Mouse (Mus musculus): Measurements from ENCODE around the gene a. TPM values are rescaled to one million over a fixed set of nuclear protein-coding genes. Genes with fewer than 3 reads are reported as not detected.
"Not testable (repeated sequence)": the region's sequence is repeated elsewhere in the genome, so short reads cannot be mapped to it uniquely, and the experiment has no call there.

The a gene
- polyA plus RNA-seq, 1 experiment from 2014 or later: 0.36 TPM

DNA sequence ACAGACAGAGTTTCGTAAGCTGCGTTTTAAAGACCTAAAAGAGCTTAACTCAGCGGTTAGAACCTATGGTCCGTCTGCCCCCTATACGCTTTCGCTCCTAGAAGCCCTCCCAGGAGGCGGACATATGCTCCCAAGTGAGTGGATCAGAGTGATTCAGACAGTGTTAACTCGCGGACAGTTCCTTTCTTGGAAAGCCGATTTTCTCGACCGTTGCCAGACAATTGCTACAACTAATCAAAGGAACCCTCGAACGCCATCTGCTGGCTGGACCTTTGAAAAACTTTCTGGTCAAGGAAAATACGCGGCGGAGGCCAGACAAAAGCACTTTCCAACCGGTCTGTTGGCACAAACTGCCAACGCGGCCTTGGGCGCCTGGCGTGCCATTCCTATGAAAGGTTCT is 228.5 kb downstream of the a start:
- Histone ChIP-seq H3K9ac (peak overlapping the region; percentile 34), H3K27ac (peak overlapping the region; percentile 39), H3K9me3 (replicated peaks) (no peaks in the 10 kb centered on the region), H3K4me3 (peak overlapping the region; percentile 58), H3K4me2 (peak overlapping the region; percentile 90), H3K27me3 (replicated peaks) (peaks cover 30% of the 10 kb centered on the region), H3K4me1 (peaks cover 17% of the 10 kb centered on the region), H3K36me3 (no peaks in the 10 kb centered on the region)
- 1% methylated on average over 22 of the region's 22 CpGs for WGBS (ENCODE audit: insufficient replicate concordance)
- ATAC-seq: peak; percentile 72

DNA sequence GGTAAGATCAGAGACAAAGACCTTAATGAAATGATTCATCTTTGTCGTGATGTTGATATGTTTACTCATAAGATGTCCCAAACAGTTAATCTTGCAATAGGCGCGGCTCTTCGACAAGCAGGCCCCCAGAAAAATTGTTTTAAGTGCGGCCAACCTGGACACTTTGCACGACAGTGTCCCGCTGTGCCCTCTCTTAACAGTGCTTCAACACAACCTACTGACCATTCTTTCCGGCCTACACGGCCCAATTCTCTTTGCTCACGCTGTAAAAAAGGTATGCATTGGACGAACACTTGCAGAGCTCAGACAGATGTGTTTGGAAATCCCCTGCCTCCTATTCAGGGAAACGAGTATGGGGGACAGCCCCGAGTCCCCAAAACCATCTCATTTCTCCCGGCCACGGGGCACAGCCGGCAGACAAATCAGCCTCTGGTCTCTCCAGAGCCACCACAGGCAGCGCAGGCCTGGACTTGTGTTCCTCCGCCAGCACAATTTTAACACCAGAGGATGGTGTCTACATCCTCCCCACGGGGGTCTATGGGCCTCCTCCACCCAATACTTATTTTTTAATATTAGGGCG is 229.1 kb downstream of the a start:
- Histone ChIP-seq H3K4me1 (peaks cover 17% of the 10 kb centered on the region), H3K4me2 (peak overlapping the region; percentile 90), H3K27me3 (replicated peaks) (peaks cover 29% of the 10 kb centered on the region)
- H3K9me3 ChIP-seq (replicated peaks); H3K4me3 ChIP-seq; H3K9ac ChIP-seq; ATAC-seq; H3K36me3 ChIP-seq; H3K27ac ChIP-seq: not testable (repeated sequence)
- WGBS (ENCODE audit: insufficient replicate concordance): 39% methylated on average over 20 of the region's 20 CpGs

DNA sequence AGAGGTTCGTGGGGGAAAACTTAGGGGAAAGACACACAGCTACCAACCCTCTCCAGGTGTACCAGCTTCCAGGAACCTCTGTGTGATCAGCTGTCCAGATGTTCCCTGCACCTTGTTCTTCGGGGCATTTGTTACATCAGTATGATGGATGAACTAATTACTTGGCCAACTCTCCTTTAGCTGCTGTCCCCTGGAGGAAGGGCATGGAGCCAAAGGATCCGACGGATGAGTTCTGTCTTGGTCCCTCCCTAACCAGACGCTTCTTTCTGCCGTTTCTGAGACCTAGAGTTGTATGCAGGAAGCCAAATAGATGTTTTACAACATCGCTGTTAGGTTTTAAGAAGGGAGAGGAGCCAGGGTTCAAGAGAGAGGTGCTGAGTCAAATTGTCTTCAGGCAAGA is 239.6 kb downstream of the a start:
- Histone ChIP-seq H3K27ac (no peak overlapping the region), H3K4me1 (no peaks in the 10 kb centered on the region), H3K9me3 (replicated peaks) (no peaks in the 10 kb centered on the region), H3K36me3 (no peaks in the 10 kb centered on the region), H3K27me3 (replicated peaks) (peaks cover 36% of the 10 kb centered on the region), H3K4me3 (no peak overlapping the region), H3K9ac (no peak overlapping the region), H3K4me2 (no peak overlapping the region)
- WGBS (ENCODE audit: insufficient replicate concordance): 57% methylated on average over 7 of the region's 7 CpGs
- ATAC-seq: no peak

DNA sequence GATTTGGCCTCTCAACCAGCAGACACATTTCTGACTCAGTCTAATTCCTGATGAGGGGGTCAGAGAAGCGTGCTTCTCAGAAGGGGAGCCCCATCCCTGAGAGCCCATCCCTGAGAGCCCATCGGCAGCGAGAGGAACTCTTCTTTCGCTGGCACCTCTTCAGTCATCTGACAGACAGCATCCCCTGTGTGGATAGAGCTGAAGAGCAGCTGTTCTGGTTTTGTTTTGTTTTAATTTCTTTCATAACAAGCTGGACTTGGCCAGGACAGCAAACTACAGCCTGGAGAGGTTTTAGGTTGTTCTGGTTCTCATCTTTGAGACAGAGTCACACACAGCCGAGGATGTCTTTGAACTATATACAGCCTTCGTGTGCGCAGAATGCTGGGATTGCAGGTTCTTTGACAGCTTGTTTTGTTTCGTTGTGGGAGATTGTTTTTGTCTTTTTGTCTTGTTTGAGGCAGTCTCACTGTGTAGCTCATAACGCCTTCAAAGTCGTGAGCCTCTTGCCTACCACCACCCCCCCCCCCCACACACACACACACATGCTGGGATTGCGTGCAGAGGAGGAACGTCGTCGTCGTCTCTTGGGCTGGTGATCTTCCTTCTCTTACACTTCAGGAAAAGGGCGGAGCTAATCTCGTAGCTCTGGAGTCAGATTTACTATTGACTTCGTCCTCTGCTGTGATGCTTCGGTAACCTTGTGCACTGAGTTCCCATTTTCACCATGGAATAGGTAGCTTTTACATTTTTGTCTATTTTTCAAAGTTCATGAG is 241.9 kb downstream of the a start:
- Histone ChIP-seq H3K9me3 (replicated peaks) (no peaks in the 10 kb centered on the region), H3K9ac (no peak overlapping the region), H3K27me3 (replicated peaks) (peaks cover 46% of the 10 kb centered on the region), H3K4me2 (no peak overlapping the region), H3K27ac (no peak overlapping the region), H3K36me3 (no peaks in the 10 kb centered on the region), H3K4me1 (no peaks in the 10 kb centered on the region), H3K4me3 (no peak overlapping the region)
- ATAC-seq: no peak
- 27% methylated on average over 19 of the region's 19 CpGs for WGBS (ENCODE audit: insufficient replicate concordance)

DNA sequence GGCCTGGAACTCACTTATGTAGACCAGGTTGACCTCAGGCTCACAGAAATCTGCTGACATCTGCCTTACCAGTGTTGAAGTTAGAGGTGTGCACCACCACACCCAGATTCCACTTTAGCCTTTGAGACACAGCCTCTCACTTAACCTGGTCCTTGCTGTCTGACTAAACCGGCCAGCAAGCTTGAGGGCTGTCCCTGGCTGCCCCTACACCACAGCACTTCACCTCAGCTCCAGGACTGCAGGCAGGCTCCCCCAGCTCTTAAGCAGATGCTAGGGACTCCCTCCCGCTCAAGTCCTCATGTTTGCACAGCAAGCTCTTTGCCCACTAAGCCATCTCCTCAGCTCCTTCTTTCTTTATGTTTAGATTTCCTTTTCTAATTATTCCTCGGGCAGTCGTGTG is 248.8 kb downstream of the a start:
- Histone ChIP-seq H3K4me3 (no peak overlapping the region), H3K4me1 (no peaks in the 10 kb centered on the region), H3K9me3 (replicated peaks) (no peaks in the 10 kb centered on the region), H3K27me3 (replicated peaks) (peaks cover 31% of the 10 kb centered on the region), H3K27ac (no peak overlapping the region), H3K4me2 (no peak overlapping the region), H3K9ac (no peak overlapping the region), H3K36me3 (no peaks in the 10 kb centered on the region)
- ATAC-seq: no peak
- 66% methylated on average over 4 of the region's 4 CpGs for WGBS (ENCODE audit: insufficient replicate concordance)

DNA sequence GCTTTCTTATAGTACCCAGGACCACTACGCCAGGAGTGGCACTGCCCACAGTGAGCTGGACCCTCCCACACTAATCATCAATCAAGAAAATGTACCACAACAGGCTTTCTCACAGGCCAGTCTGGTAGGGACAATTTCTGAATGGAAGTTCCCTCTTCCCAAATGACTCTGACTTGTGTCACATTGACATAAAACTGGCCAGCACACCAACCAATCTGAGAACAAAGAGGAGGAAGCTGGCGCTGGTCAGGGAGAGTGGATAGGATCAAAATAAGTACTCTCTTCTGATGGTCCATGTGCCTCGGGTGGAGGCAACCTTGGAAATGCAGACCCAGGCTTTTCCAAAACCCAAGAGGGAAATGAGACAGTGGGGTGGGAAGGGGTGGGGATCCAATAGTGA is 253.3 kb downstream of the a start:
- 59% methylated on average over 3 of the region's 3 CpGs for WGBS (ENCODE audit: insufficient replicate concordance)
- Histone ChIP-seq H3K27ac (no peak overlapping the region), H3K4me1 (no peaks in the 10 kb centered on the region), H3K4me3 (no peak overlapping the region), H3K36me3 (no peaks in the 10 kb centered on the region), H3K4me2 (no peak overlapping the region), H3K9me3 (replicated peaks) (no peaks in the 10 kb centered on the region), H3K27me3 (replicated peaks) (peaks cover 20% of the 10 kb centered on the region; the same call in 1 of the 2 replicates), H3K9ac (no peak overlapping the region)
- ATAC-seq: no peak

DNA sequence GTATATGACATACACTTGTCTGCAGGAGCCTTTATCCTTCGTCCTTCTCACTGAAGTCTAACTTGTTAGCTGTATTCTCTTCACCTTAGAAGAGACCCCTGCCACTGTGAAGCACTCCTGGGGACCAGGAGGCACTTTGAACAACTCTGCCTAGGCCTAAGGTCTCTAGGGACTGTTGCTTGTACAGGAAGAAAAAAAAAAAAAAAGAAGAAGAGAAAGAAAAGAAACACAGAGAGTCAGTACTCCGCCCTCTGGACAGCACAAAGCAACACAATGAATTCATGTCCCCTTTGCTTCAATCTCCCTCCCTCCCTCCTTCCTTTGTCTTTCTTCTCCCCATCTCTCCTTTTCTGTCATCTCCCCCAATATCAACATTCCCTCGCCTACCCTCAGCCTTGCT is 253.9 kb downstream of the a start:
- Histone ChIP-seq H3K4me1 (peaks cover 2% of the 10 kb centered on the region), H3K36me3 (no peaks in the 10 kb centered on the region), H3K9me3 (replicated peaks) (no peaks in the 10 kb centered on the region), H3K4me3 (no peak overlapping the region), H3K9ac (no peak overlapping the region), H3K27ac (no peak overlapping the region), H3K4me2 (no peak overlapping the region), H3K27me3 (replicated peaks) (peaks cover 20% of the 10 kb centered on the region; the same call in 1 of the 2 replicates)
- 55% methylated on average over 3 of the region's 3 CpGs for WGBS (ENCODE audit: insufficient replicate concordance)
- ATAC-seq: no peak

DNA sequence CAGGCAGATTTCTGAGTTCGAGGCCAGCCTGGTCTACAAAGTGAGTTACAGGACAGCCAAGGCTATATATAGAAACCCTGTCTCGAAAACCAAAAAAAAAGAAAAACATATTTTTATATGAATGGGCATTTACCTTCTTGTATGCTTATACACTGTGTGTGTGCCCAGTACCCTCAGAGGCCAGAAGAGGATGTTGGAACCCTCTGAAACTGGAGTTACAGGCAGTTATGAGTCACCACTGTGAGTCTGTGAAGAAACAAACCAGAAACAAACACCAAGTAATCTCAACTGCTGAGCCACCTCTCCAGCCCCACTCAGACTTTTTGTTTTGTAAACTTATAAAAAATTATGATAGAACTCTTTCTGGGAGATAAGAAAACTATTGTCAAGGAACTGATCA is 255.6 kb downstream of the a start:
- H3K36me3 ChIP-seq: no peaks in the 10 kb centered on the region
- H3K9ac ChIP-seq: no peak overlapping the region
- no peaks in the 10 kb centered on the region for H3K9me3 ChIP-seq (replicated peaks)
- H3K4me1 ChIP-seq: peaks cover 14% of the 10 kb centered on the region
- no peak overlapping the region for H3K4me3 ChIP-seq
- WGBS (ENCODE audit: insufficient replicate concordance): 66% methylated on average over 2 of the region's 2 CpGs
- ATAC-seq: no peak
- H3K4me2 ChIP-seq: no peak overlapping the region
- H3K27ac ChIP-seq: no peak overlapping the region
- H3K27me3 ChIP-seq (replicated peaks): peaks cover 20% of the 10 kb centered on the region; the same call in 1 of the 2 replicates

DNA sequence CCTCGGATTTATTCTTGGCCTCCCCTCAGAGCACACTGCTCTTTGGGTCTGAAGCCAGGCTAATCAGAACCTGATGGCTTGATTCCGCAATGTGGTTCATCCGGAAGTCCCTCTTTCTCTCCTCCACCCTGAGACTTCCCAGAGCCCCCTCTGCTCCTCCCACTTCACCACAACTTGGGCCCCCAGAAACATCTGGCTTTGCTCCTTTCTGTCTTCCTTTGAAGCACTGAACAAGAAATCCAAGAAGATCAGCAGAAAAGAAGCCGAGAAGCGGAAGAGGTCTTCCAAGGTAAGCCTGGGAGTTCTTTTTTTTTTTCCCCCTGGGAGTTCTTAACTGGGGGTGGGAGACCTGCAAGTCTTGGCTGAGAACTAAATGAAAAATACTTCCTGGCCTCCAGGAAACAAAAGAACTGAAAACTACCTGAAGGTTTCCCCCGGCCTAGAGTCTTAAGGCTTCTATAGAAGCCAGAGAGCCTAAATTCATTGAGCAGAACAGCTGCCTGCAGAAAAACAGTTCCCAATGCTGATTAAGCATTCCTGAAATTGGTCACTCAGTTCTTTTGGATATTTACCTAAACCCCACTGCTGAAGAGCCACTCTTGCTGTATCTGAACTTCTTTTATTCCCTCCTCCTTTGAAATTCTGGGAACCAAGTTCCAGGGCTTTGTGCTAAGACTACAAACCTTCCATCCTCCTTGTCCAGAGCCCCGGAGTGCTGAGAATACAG is 256.4 kb downstream of the a start:
- Histone ChIP-seq H3K9me3 (replicated peaks) (no peaks in the 10 kb centered on the region), H3K9ac (no peak overlapping the region), H3K27ac (no peak overlapping the region), H3K36me3 (no peaks in the 10 kb centered on the region), H3K4me2 (no peak overlapping the region), H3K27me3 (replicated peaks) (peaks cover 17% of the 10 kb centered on the region; the same call in 1 of the 2 replicates), H3K4me3 (no peak overlapping the region), H3K4me1 (peaks cover 22% of the 10 kb centered on the region)
- 65% methylated on average over 7 of the region's 7 CpGs for WGBS (ENCODE audit: insufficient replicate concordance)
- ATAC-seq: no peak

DNA sequence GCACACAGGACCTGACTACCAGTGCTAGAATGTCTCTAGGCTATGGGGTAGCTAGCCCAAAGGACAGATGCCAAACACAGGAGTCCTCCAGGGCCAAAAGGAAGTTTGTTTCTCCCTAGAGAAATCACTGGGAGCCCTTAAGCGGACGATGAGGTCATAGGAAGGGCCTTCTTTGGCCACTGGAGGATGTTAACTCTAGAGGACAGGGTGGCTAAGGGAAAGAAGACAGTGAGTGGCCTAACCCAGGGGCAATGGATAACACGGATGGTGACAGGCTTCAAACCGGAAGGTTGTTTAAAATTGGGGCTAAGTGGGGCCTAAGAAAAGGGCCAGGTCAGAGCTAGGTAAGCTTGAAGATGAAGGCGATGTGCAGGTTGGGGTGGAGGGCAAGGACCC is 258.9 kb downstream of the a start:
- no peaks in the 10 kb centered on the region for H3K36me3 ChIP-seq
- WGBS (ENCODE audit: insufficient replicate concordance): 27% methylated on average over 5 of the region's 5 CpGs
- H3K27me3 ChIP-seq (replicated peaks): peaks cover 8% of the 10 kb centered on the region; the same call in 1 of the 2 replicates
- ATAC-seq: peak; percentile 40
- H3K4me3 ChIP-seq: peak overlapping the region; percentile 63
- H3K9ac ChIP-seq: peak overlapping the region; percentile 78
- H3K4me1 ChIP-seq: peaks cover 24% of the 10 kb centered on the region
- H3K4me2 ChIP-seq: peak overlapping the region; percentile 90
- H3K27ac ChIP-seq: peak overlapping the region; percentile 78
- no peaks in the 10 kb centered on the region for H3K9me3 ChIP-seq (replicated peaks)

DNA sequence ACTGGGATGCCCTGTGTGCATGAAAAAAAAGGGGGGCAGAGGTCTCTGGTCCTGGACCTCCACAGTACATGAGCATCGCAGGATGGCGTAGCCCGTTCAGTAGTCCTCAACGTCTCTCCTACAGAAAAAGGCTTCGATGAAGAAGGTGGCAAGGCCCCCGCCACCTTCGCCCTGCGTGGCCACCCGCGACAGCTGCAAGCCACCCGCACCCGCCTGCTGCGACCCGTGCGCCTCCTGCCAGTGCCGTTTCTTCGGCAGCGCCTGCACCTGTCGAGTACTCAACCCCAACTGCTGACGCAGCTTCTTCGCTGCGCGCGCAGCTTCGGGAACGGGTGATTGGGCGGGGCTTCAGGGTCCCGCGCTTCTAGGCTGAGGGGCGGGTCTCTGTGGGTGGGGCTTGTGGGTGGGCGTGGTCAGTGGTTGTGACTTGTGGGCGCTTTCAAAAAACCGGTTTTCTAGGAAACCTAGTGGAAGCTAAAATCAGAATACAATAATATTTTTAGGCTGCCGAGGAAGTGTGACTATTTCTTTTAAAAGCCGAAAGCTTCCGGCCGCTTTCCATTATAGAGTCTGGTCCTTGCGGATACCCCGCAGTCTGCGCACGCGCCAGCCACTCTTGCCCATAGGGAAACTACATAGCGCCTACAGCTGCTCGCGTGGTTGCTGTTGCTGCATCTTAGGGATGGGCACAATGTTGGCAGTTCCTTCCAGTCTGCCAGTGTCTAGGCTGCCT is 259.5 kb downstream of the a start:
- 1% methylated on average over 45 of the region's 45 CpGs for WGBS (ENCODE audit: insufficient replicate concordance)
- 0 out of 2 replicates have a peak, but pooled peaks cover 3% of the 10 kb centered on the region for H3K27me3 ChIP-seq (replicated peaks)
- peak; percentile 94 for ATAC-seq
- peak overlapping the region; percentile 78 for H3K9ac ChIP-seq
- no peaks in the 10 kb centered on the region for H3K9me3 ChIP-seq (replicated peaks)
- H3K4me1 ChIP-seq: peaks cover 24% of the 10 kb centered on the region
- no peaks in the 10 kb centered on the region for H3K36me3 ChIP-seq
- H3K27ac ChIP-seq: peak overlapping the region; percentile 78
- peak overlapping the region; percentile 63 for H3K4me3 ChIP-seq
- peak overlapping the region; percentile 90 for H3K4me2 ChIP-seq

Measured in liver, embryonic 12.5 days (tissue).